Mouse (Mus musculus) hindbrain, embryonic 12.5 days (tissue): ENCODE results near the gene Ccdc30. TPM values are rescaled to one million over a fixed set of nuclear protein-coding genes. Genes with fewer than 3 reads are reported as not detected.

ENCODE experiments used
- ATAC-seq: fragments of 200-750 bp; cut with Nextera tagmentation; 2 replicates; pipeline ENCODE4 v1.8.0; 2017; ENCODE audit warnings: moderate TSS enrichment; ENCODE audit not compliant: low FRiP score
- H3K27ac ChIP-seq: fragments of 300-500 bp; sonication (generic); 2 replicates; pipeline ENCODE4 v1.5.1; 2016; ENCODE audit warnings: mild to moderate bottlenecking
- H3K27me3 ChIP-seq: fragments of 300-500 bp; sonication (generic); 2 replicates; pipeline ENCODE4 v1.6.1; 2016; ENCODE audit warnings: mild to moderate bottlenecking
- H3K36me3 ChIP-seq: fragments of 300-500 bp; sonication (generic); 2 replicates; pipeline ENCODE4 v1.6.1; 2016; ENCODE audit warnings: mild to moderate bottlenecking
- H3K4me1 ChIP-seq: fragments of 300-500 bp; sonication (generic); 2 replicates; pipeline ENCODE4 v1.6.1; 2016
- H3K4me2 ChIP-seq: fragments of 300-500 bp; sonication (generic); replicated peaks from 2 replicates; pipeline ENCODE4 v1.6.1; 2016; ENCODE audit warnings: mild to moderate bottlenecking
- H3K4me3 ChIP-seq: fragments of 300-500 bp; sonication (generic); 2 replicates; pipeline ENCODE4 v1.5.1; 2016; ENCODE audit warnings: mild to moderate bottlenecking
- H3K9ac ChIP-seq: fragments of 300-500 bp; sonication (generic); 2 replicates; pipeline ENCODE4 v1.6.1; 2016; ENCODE audit warnings: mild to moderate bottlenecking, moderate library complexity
- H3K9me3 ChIP-seq: fragments of 300-500 bp; sonication (generic); replicated peaks from 2 replicates; pipeline ENCODE4 v1.6.1; 2016; ENCODE audit warnings: mild to moderate bottlenecking
- WGBS: fragments of 180-500 bp; shearing (Covaris S2); methylation state at CpG from one replicate; pipeline ENCODE4 v1.1.7; 2016; 5-methylcytosine and 5-hydroxymethylcytosine counted together
- polyA plus RNA-seq: library from polyadenylated mRNA; unstranded; fragments of >200 nt; fragmentation: Nextera tagmentation; extraction: Ambion mirVana; gene quantifications from 2 replicates; pipeline ENCODE4 v1.2.1, GENCODE M21; 2016

The Ccdc30 gene
- polyA plus RNA-seq, 1 experiment from 2014 or later: 15.7 TPM

- whole genome bisulfite sequencing: 97% methylated on average over 4 of the region's 4 CpGs
- Histone ChIP-seq H3K4me1 (peaks cover 4% of the 10 kb centered on the region), H3K4me3 (no peak overlapping the region)
Observed at GRCm38 (mm10) chr4:119441836-119442235, 26.5 kb upstream of the Ccdc30 start.

DNA sequence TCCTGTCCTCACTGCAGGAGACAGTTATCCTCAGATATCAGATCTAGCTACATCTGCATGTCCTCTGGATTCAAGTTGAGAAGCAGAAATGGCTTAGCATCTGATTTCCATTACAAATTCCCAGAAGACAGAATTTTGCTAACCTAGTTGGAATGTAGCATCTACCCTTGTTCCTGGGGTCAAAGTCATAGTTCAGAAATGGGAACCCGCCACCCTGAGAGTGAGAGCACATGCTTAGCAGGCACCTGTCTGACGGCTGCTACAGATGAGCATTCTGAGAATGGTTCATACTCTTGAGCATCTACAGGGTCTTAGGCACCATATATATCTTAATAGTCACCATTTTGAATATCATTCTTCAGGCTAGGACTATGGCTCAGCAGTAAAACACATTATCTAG, 22.6 kb upstream of the Ccdc30 start:
- Histone ChIP-seq H3K27ac (no peak overlapping the region), H3K36me3 (no peaks in the 10 kb centered on the region), H3K9me3 (peaks cover 8% of the 10 kb centered on the region), H3K27me3 (peaks cover 5% of the 10 kb centered on the region; the same call in 1 of the 2 replicates), H3K4me3 (no peak overlapping the region), H3K9ac (no peak overlapping the region), H3K4me2 (no peak overlapping the region), H3K4me1 (peaks cover 4% of the 10 kb centered on the region)
- 83% methylated on average over 2 of the region's 2 CpGs for WGBS
- ATAC-seq: no peak

More at GRCm38 (mm10) chr4:119441836-119442235, 26.5 kb upstream of the Ccdc30 start:
- no peak overlapping the region for H3K9ac ChIP-seq
- ATAC-seq: no peak
- H3K27me3 ChIP-seq: no peaks in the 10 kb centered on the region
- H3K9me3 ChIP-seq: no peaks in the 10 kb centered on the region
- no peak overlapping the region for H3K4me2 ChIP-seq
- no peak overlapping the region for H3K27ac ChIP-seq
- no peaks in the 10 kb centered on the region for H3K36me3 ChIP-seq

DNA sequence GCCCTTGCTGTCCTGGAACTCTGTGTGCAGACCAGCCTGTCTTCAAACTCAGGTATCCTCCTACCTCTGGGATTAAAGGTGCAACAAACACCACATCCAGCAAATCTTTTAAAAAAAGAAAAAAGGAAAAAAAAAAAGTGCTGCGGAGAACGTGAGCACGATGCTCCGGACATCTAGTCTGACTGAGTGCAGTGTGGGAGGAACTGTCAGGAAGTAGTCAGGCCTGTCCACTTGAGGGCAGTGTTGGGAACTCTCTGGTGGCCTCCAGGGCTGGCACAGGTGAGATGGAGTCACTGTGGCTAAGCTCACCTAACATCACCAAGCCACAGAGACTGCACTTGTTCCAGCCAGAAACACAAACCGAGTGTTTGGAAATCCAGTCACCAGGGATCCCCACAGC, 15.4 kb upstream of the Ccdc30 start:
- H3K9ac ChIP-seq: no peak overlapping the region
- no peaks in the 10 kb centered on the region for H3K36me3 ChIP-seq
- H3K27ac ChIP-seq: no peak overlapping the region
- peaks cover 2% of the 10 kb centered on the region for H3K9me3 ChIP-seq
- WGBS: 30% methylated on average over 5 of the region's 5 CpGs
- H3K4me3 ChIP-seq: no peak overlapping the region
- H3K4me2 ChIP-seq: no peak overlapping the region
- ATAC-seq: no peak
- H3K4me1 ChIP-seq: no peaks in the 10 kb centered on the region
- peaks cover 16% of the 10 kb centered on the region for H3K27me3 ChIP-seq

DNA sequence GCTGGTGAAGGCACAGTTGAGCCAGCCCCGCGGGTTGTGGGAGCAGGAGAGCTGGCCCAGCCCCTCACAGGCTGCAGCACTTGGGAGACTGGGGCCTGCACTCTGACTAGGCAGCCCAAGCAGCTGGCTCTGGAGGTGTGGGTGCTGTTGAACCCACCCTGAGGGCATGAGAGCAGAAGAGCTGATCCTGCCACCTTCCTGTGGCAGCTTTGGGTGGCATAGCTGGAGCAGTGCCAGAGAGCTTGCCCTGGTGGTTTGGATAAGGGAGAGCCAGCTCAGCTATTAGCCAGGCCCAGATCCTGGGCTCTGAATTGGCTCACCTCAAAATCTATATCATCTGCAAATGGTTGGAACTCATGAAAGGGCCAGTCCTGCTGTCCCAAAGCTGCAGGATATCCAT, 12.4 kb upstream of the Ccdc30 start:
- H3K4me2 ChIP-seq: no peak overlapping the region
- no peak for ATAC-seq
- WGBS: 61% methylated on average over 2 of the region's 2 CpGs

GRCm38 (mm10) chr4:119425601-119426000, 10.3 kb upstream of the Ccdc30 start:
- Histone ChIP-seq H3K27ac (no peak overlapping the region), H3K4me2 (no peak overlapping the region), H3K9me3 (no peaks in the 10 kb centered on the region), H3K27me3 (peaks cover 14% of the 10 kb centered on the region), H3K36me3 (no peaks in the 10 kb centered on the region), H3K4me3 (no peak overlapping the region), H3K9ac (no peak overlapping the region), H3K4me1 (peaks cover 13% of the 10 kb centered on the region)
- WGBS: 62% methylated on average over 2 of the region's 2 CpGs
- ATAC-seq: no peak

More for the DNA sequence above, 12.4 kb upstream of the Ccdc30 start:
- Histone ChIP-seq H3K27ac (no peak overlapping the region), H3K36me3 (no peaks in the 10 kb centered on the region), H3K4me1 (peaks cover 5% of the 10 kb centered on the region), H3K9ac (no peak overlapping the region), H3K27me3 (peaks cover 14% of the 10 kb centered on the region), H3K4me3 (no peak overlapping the region), H3K9me3 (no peaks in the 10 kb centered on the region)

DNA sequence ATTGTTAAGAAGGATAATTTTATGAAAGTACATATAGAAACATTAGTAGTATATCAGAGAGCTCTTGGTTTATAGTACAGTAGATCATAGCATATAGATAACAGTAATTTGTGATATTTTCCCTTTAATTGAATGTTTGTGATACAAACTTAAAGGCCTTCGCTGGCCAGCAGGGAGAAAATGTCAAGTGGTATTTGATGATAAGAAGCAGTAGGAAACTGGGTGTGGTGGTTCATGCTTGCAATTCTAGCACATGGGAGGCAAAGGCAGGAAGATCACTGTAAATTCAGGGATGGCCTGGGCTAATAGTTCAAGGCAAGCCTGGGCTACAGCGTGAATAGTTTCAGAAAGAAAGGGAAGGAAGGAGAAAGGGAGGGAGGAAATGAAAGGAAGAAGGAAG, 9.8 kb upstream of the Ccdc30 start:
- no peak for ATAC-seq
- Histone ChIP-seq H3K27ac (no peak overlapping the region), H3K9me3 (no peaks in the 10 kb centered on the region), H3K4me2 (no peak overlapping the region), H3K27me3 (peaks cover 14% of the 10 kb centered on the region), H3K4me1 (peaks cover 13% of the 10 kb centered on the region), H3K4me3 (no peak overlapping the region), H3K9ac (no peak overlapping the region), H3K36me3 (no peaks in the 10 kb centered on the region)
- WGBS: 96% methylated on average over 2 of the region's 2 CpGs

DNA sequence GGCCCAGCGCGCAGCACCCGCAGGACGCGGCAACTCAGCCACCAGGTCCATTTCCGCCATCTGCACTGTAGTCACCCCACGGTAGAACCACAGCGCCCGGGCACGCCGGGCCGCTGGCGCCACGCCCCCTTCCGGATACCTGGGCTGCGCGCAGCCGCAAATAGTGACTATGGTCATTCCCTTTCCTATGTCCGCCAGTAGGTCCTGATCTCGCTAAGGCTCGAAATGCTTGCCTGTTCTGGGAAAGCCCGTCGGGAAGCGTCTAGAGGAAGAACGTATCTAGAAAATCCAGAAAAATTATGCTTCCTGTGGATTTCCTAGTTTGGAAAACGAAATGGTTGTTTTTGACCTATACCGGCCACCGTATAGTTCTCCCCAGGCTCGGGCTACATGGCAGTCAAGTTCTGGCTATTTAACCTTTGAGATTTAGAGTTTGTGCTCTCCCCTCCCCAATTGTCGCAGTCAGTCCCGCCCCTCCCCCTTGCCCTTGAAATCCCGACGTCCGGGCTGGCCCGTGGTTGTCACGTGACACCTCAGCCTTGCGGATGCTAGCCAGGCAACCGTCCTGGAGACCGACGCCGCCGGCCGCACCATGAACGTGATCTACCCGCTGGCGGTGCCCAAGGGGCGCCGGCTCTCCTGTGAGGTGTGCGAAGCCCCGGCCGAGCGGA, 7.1 kb upstream of the Ccdc30 start, which contains the start of the genes Ppcs and Zmynd12:
Ppcs (minus strand) TSS at position 127 of the 671 bp plus-strand sequence.
Zmynd12 (plus strand) TSS at position 521 of the 671 bp plus-strand sequence.
- Histone ChIP-seq H3K9me3 (no peaks in the 10 kb centered on the region), H3K27me3 (0 out of 2 replicates have a peak, but pooled peaks cover 3% of the 10 kb centered on the region), H3K27ac (peak within 1 kb of the TSS; percentile 89), H3K36me3 (0 out of 2 replicates have a peak, but pooled peaks cover 5% of the 10 kb centered on the region), H3K4me1 (peaks cover 13% of the 10 kb centered on the region), H3K4me2 (peak within 1 kb of the TSS; percentile 89), H3K4me3 (peak within 1 kb of the TSS; percentile 72), H3K9ac (peak within 1 kb of the TSS; percentile 84)
- WGBS: under 1% methylated on average over 52 of the region's 52 CpGs
- ATAC-seq: peak; percentile 96

- H3K27ac ChIP-seq: peak overlapping the region; percentile 89
- 0 out of 2 replicates have a peak, but pooled peaks cover 3% of the 10 kb centered on the region for H3K27me3 ChIP-seq
- under 1% methylated on average over 22 of the region's 31 CpGs for WGBS
- ATAC-seq: peak; percentile 72
- 0 out of 2 replicates have a peak, but pooled peaks cover 5% of the 10 kb centered on the region for H3K36me3 ChIP-seq
- no peaks in the 10 kb centered on the region for H3K9me3 ChIP-seq
- H3K4me1 ChIP-seq: peaks cover 13% of the 10 kb centered on the region
- H3K9ac ChIP-seq: peak overlapping the region; percentile 84
- peak overlapping the region; percentile 72 for H3K4me3 ChIP-seq
- peak overlapping the region; percentile 89 for H3K4me2 ChIP-seq
Observed at GRCm38 (mm10) chr4:119421921-119422293, 6.6 kb upstream of the Ccdc30 start.

DNA sequence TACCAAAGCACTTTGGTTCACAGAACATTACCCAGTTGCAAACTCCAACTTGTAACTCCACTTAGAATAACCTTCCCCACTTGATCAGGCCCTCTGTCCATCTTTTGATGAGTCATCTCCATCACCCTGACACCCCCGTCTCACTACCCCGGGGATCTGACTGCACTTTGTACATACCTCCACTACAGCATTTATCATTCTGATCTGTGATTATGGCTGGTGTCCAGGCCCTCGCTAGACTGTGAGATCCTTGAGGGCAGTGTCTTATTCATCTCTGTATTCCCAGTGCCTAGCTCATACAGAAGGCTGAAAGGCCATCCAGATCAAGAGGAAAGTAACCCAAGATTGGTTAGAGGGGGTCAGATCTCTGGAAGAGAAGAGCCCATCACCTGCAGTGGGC, 5.9 kb upstream of the Ccdc30 start:
- 67% methylated on average over 3 of the region's 3 CpGs for WGBS
- Histone ChIP-seq H3K4me3 (peak overlapping the region; percentile 72), H3K27me3 (0 out of 2 replicates have a peak, but pooled peaks cover 3% of the 10 kb centered on the region), H3K36me3 (0 out of 2 replicates have a peak, but pooled peaks cover 5% of the 10 kb centered on the region), H3K9ac (peak overlapping the region; percentile 84), H3K9me3 (no peaks in the 10 kb centered on the region), H3K27ac (no peak overlapping the region; the same call in 1 of the 2 replicates), H3K4me1 (peaks cover 13% of the 10 kb centered on the region), H3K4me2 (peak overlapping the region; percentile 89)
- no peak for ATAC-seq

DNA sequence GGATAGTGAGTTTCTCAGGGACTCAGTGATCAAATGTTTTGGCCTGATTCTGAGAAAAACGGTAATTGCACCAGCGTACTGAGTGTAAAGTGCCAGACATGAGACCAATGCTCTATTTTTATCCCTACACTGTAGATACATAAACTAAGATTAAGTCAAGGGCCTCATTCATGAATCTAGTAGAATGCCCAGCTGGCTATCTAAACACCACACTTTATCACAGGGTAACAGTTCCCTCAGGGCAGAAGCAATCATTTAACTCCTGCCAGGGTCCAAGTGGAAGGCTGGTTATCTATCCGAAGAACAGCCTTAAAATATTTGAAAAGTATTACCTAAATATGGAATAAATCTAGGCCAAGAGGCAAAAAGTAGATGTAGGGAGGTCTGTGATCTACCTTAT, 2.6 kb upstream of the Ccdc30 start:
- 89% methylated on average over 3 of the region's 3 CpGs for WGBS
- ATAC-seq: no peak
- Histone ChIP-seq H3K27ac (no peak overlapping the region), H3K4me2 (no peak overlapping the region), H3K9me3 (no peaks in the 10 kb centered on the region), H3K4me1 (peaks cover 19% of the 10 kb centered on the region), H3K9ac (no peak overlapping the region), H3K4me3 (no peak overlapping the region), H3K36me3 (0 out of 2 replicates have a peak, but pooled peaks cover 5% of the 10 kb centered on the region), H3K27me3 (no peaks in the 10 kb centered on the region)

DNA sequence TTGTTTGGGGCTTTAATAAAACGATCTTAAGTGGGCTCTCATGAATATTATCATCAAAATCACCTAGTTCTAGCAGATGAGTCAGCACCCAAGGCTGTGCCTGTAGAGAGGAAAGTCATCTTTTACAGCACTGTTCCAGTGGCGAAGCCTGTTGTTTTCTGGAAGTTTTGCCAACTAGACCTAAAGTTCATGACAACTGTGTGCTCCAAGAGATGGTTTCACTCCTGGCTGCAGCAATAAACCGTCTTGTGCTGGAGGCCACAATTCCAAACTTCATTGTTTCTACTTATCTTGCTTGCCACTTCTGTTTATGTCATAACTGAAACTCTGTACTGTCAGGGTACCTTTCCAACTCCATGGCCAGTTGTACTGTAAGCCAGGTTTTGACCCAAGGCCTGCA, 1.9 kb upstream of the Ccdc30 start:
- Histone ChIP-seq H3K4me3 (no peak overlapping the region), H3K4me2 (no peak overlapping the region), H3K36me3 (0 out of 2 replicates have a peak, but pooled peaks cover 5% of the 10 kb centered on the region), H3K9ac (no peak overlapping the region), H3K27me3 (no peaks in the 10 kb centered on the region), H3K9me3 (no peaks in the 10 kb centered on the region), H3K27ac (no peak overlapping the region), H3K4me1 (peaks cover 21% of the 10 kb centered on the region)
- 84% methylated on average over 3 of the region's 3 CpGs for WGBS
- ATAC-seq: no peak

- Histone ChIP-seq H3K9me3 (no peaks in the 10 kb centered on the region), H3K9ac (0 out of 2 replicates have a peak overlapping the region, but pooled peaks have one; percentile 2), H3K27me3 (no peaks in the 10 kb centered on the region), H3K4me1 (peaks cover 13% of the 10 kb centered on the region; the same call in 1 of the 2 replicates), H3K4me3 (no peak overlapping the region), H3K36me3 (no peaks in the 10 kb centered on the region), H3K4me2 (no peak overlapping the region), H3K27ac (no peak overlapping the region)
- no peak for ATAC-seq
- WGBS: 77% methylated on average over 6 of the region's 6 CpGs
Observed at GRCm38 (mm10) chr4:119412791-119413190, 2.5 kb downstream of the Ccdc30 start.
